Mouse (Mus musculus) urinary bladder, postnatal 25 days (tissue): ENCODE data around the gene Lingo1.

Experiments used
- DNase-seq: peaks from one replicate; pipeline ENCODE4 v3.0.0; 2022; ENCODE audit warnings: low spot score

Lingo1 gene

GRCm38 (mm10) chr9:56678929-56679681 is 117.2 kb downstream of the Lingo1 start:
- no peak for DNase-seq

GRCm38 (mm10) chr9:56675696-56676095 is 120.6 kb downstream of the Lingo1 start:
- DNase-seq, result no peak

DNA sequence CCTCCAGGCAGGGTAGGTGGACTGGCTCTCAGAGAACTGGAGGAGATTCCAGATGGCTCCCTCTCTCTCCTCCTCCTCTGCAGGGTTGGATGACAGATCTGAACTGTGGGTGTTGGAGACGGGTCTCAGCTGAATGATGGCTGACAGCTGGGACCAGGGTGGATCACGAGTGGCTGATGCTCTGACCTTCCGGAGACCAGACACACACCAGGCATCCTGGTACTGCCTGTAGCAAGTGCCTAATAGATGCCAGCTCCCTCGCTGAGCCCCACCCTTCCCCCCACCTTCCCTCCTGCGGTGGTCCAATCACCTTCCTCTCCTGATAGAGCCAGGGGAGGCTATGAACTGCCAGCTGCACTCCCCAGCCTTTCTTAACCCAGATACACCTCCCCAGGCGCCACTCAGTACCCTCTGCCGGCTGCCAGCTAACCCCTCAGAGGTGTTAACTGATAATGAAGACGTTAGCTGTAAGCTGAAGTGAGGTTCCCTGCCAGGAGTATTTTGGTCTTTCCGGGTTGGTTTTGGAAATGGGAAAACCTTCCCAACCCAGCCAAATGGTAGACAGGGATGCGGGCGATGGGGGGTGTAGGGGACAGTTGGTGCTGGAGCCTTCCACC is 126.6 kb downstream of the Lingo1 start:
- DNase-seq, result no peak

GRCm38 (mm10) chr9:56664136-56664535 is 132.1 kb downstream of the Lingo1 start:
- DNase-seq, result no peak

GRCm38 (mm10) chr9:56662946-56663345 is 133.3 kb downstream of the Lingo1 start:
- DNase-seq, result no peak

DNA sequence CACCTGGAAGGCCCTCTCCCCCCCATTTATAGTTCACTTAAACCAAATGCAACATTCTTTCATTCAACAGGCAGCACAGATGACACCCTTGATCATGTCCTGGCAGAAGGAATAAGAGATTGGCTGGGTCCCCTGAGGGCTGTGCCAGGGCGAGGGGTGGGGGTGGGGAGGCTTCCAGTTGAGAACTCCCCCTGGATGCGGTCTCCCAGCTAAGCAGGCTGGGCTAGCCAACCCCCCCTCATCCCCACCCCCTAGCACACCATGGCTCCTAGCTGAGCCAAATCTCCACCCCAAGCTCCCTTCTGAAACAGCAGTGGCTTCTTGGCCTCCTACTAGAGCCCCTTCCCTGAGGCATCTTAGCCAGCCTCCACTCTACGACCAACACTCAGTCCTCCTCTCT is 133.9 kb downstream of the Lingo1 start:
- no peak for DNase-seq

DNA sequence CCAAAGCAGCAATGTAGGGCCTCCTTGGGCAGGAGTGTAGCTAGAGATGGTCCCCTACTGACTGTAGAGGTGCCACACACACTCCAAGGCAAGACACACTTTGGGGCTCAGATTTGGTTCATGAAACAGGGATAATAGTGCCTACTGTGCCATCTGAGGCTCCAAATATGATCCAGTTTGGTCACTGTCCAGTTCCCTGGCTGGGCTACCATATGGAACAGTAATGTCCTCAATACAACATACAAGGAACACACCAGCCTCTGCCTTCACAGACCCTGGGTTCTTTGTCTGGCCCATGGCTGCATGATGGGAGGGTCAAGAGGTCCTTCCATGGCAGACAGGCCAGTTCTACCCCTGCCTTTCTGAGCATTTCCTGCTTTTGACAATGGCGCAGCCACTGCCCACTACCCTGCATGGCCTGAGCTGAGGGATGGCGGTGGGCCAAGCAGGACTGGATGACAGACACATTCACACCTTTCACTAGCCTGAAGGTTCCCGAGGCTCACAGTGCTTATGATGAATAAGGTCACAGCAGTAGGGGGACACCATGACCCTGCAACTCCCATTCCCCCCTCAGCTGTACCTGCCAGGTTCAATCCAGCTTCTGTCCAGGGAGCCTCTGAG is 134.9 kb downstream of the Lingo1 start:
- no peak for DNase-seq

DNA sequence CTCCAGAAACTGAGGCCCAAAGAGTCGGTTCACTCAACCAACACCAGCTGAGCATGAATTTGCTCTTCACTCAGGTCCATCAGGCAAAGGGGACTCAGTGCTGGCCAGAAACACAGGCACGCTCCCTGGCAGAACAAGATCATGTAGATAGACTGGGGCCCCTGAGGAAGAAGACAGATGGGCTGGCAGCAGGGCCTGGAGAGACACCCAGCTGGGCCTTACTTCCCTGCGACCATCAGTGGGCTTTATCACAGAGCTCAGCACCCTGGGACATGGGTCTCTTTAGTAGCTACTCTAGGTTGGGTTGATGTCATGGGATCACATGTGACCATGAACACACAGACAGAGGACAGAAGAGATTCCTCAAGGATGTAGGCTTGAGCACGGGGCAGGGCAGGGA is 137.7 kb downstream of the Lingo1 start:
- DNase-seq, result no peak

GRCm38 (mm10) chr9:56657996-56658398 is 138.3 kb downstream of the Lingo1 start:
- DNase-seq, result no peak

DNA sequence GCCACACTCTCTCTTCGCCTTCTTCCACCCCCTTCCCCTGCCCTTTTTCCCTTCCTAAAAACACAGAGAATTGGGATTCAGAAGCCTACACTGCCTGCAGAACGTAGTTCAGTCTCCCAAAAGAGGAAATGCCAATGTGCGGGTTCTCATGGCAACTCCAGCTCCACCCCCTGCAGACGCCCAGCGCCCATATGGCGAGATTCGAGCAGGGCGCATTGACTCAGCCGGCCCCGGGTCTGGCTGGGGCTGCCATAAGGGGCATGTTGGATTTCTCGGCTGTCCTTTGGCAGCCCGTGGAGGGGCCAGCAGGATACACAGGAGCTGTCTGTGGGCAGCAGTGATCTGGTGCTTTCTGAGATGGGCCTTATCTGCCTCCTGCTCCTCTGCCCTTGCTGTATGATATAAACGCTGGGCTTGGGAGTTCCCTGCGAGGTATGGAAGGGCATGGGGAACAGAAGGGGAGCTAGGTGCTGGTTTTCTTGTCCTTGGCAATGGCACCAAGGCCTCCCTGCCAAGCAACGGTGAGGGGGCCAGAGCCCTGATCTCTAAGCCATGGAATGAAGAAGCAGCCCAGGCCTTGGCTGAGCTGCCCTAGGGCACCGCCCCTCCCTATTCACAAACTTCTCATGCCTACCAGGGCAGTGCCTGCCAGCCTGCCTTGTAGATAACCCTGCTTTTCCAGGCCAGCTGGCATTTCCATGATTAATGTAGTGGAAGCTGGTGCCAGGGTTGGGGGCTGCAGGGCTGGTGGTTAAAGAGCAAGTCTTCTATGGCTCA is 139.3 kb downstream of the Lingo1 start:
- no peak for DNase-seq

DNA sequence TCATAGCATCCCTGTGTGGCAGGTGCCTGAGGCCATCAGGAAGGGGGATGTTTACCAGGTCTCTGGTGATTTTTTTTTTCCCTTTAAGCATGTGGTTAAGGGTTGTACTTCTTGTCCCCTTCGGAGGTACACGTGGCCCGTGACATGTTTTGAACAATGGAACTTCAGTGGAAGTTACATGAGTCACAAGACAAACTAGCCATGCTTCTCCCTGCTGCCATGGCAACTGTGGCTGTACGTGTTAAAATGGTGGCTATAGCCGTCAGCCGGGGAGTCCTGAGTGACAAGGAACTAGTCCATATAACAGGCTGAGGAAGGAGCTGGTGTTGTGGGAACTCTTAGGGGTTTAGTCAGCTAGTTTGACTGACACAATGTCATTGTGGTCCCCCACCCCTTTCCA is 141.1 kb downstream of the Lingo1 start:
- DNase-seq, result no peak

DNA sequence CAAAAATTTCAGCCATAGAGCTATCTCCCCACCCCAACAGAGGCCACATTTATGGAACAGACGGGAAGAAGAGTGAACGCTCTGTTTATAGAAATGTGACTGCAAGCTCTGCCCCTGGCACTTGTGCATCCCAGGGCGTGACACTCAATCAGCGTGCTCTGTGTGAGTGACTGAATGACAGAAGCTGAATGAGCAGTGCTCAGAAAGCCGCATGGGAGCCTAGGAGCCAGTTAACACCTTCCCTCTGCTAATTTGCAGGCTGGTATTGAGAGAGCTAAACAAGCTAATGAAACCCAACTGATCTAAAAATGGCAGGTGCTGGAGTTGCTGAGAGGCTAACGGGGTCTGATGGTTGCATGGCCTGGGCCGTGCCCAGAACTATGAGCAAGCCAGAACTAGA is 143.7 kb downstream of the Lingo1 start:
- DNase-seq, result no peak

- no peak for DNase-seq
Measured at GRCm38 (mm10) chr9:56651586-56651985, 144.7 kb downstream of the Lingo1 start.

DNA sequence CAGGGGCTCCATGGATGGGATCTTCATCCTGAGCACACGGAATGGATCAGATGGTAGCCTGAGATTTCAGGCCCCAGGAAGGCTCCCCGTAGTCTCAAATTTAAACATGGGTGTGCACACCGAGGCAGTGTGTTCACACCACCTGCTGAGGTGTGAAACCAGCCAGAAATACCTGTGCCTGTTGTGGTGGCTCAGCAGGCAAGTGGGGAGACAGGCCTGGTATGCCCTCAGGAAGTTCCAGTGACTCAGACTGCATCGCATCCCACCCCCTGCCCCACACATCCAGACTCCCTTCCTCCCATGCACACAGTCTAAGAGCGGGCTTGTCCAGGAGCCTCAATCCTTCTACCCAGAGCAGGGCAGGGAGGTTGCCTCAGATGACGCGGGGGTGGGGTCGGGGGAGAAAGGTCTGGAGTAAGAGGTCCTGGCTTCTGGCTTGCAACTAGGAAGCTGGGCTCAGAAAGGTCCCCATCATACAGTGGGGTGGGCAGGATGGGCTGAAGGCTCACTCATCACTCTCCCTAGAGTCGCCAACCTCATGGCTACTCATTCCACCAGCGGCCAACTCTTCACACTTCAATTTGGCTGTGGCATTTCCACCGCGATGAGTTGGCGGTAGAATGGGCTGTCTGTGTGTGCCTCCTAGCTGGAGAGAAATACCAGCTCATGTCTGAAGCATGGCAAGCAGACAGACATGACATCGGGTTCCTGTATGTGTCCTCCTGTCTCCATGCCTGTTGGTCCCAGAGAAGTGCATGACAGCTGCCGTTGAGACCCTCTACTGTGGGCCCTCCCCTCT is 149.8 kb downstream of the Lingo1 start:
- no peak for DNase-seq

GRCm38 (mm10) chr9:56643474-56643873 is 152.8 kb downstream of the Lingo1 start:
- DNase-seq, result no peak

GRCm38 (mm10) chr9:56638226-56638905 is 157.9 kb downstream of the Lingo1 start:
- DNase-seq, result no peak

DNA sequence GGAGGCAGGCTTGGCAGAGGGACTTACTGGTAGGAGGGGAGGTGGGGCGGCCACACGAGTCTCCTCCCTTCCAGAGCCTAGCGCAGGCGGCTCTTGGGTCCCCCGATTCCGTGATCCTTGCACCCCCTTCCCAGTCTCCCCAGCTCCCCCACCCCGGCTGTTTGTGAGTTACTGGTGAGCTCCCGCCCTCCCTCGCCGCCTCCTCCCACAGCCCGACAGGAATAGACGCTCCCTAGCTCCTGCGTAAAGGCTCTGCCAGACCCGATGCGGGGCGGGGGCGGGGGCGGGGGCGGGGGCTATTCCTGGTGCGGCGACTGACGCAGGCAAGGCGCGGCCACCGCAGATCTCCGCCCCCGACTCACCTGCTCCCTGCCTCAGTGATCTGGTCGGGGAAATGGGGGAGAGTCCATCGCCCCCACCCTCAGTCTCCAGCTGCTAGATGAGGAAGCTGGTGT is 158.8 kb downstream of the Lingo1 start:
- DNase-seq, result no peak

GRCm38 (mm10) chr9:56636766-56637402 is 159.4 kb downstream of the Lingo1 start:
- no peak for DNase-seq

GRCm38 (mm10) chr9:56636214-56636613 is 160.1 kb downstream of the Lingo1 start:
- peak; percentile 80 for DNase-seq

DNA sequence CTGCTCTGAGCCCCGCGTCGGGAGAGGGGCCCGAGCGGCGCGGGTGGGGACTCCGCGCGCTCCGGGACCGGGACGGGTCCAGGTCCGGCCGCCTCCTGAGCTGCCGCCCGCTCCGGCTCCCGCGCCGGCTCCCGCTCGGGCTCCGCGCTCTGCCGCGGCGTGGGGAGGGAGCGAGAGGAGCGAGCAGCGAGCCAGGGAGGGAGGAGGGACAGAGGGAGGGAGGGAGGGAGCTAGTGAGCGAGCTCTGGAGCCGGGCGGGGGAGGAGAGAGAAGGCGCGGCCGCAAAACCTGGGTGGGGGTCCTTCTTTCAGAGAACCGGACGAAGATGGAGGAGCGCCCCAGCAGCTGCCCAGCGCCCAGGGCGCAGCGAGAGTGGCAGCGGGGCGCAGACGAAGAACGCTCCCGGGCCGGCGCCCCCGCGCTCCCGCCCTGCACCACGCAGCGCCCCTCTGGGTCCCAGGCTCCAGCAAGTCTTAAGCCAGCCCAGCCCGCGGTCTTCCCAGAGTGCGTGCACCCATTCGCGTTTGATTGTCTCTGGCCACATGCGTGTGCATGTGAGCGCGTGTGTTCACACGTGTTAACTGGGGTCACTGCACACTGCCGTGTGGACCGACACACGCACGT is 160.7 kb downstream of the Lingo1 start:
- peak; percentile 23 for DNase-seq
